Mouse (Mus musculus) spleen, adult 2 months (tissue): ENCODE results near the gene Myo15b.

ENCODE experiments used
- CTCF ChIP-seq: fragments of 200-500 bp; IDR thresholded peaks from 2 replicates; pipeline ENCODE4 v1.5.1; 2011; ENCODE audit warnings: mild to moderate bottlenecking, inconsistent platforms; ENCODE audit not compliant: insufficient read depth, insufficient read length, insufficient replicate concordance; ENCODE audit errors: extremely low read depth
- POLR2A ChIP-seq: fragments of 200-500 bp; IDR thresholded peaks from 2 replicates; pipeline ENCODE4 v1.6.1; 2011; ENCODE audit warnings: low read depth, low read length, inconsistent platforms

- no peak for TF ChIP-seq CTCF
- no peak for TF ChIP-seq POLR2A
These were observed 83.8 kb downstream of the Myo15b start for GRCm38 (mm10) chr11:115941980-115942379.
